Mouse (Mus musculus) erythroblast, embryonic 14.5 days (primary cell): Measurements from ENCODE around the gene Pias1. TPM values are rescaled to one million over a fixed set of nuclear protein-coding genes. Genes with fewer than 3 reads are reported as not detected.

Experiments
- H3K27me3 ChIP-seq: 2 replicates; pipeline ENCODE4 v1.6.1; 2012; ENCODE audit warnings: inconsistent platforms; ENCODE audit not compliant: control insufficient read depth
- H3K36me3 ChIP-seq: 2 replicates; pipeline ENCODE4 v1.6.1; 2012; ENCODE audit warnings: mild to moderate bottlenecking, inconsistent platforms; ENCODE audit not compliant: control insufficient read depth
- H3K4me1 ChIP-seq: 2 replicates; pipeline ENCODE4 v1.6.1; 2012; ENCODE audit warnings: inconsistent platforms; ENCODE audit not compliant: control insufficient read depth
- H3K4me3 ChIP-seq: replicated peaks from 2 replicates; pipeline ENCODE3; 2012; ENCODE audit warnings: moderate library complexity, mild to moderate bottlenecking, inconsistent platforms
- H3K9me3 ChIP-seq: 2 replicates; pipeline ENCODE4 v1.6.1; 2012; ENCODE audit warnings: low read length, inconsistent platforms, mixed read lengths; ENCODE audit not compliant: control insufficient read depth
- GATA1 ChIP-seq: IDR thresholded peaks from 2 replicates; pipeline ENCODE4 v1.6.1; 2012; ENCODE audit warnings: low read length, inconsistent platforms, mixed read lengths
- TAL1 ChIP-seq: IDR thresholded peaks from 3 replicates; pipeline ENCODE4 v1.6.1; 2012; ENCODE audit warnings: low read length, inconsistent platforms, mixed read lengths
- polyA plus RNA-seq: library from polyadenylated mRNA; stranded (reverse); fragments of >175 nt; gene quantifications from 2 replicates; pipeline ENCODE4 v1.2.3, GENCODE M21; 2012

The Pias1 gene
- polyA plus RNA-seq, 1 experiment, result 0.32 TPM

DNA sequence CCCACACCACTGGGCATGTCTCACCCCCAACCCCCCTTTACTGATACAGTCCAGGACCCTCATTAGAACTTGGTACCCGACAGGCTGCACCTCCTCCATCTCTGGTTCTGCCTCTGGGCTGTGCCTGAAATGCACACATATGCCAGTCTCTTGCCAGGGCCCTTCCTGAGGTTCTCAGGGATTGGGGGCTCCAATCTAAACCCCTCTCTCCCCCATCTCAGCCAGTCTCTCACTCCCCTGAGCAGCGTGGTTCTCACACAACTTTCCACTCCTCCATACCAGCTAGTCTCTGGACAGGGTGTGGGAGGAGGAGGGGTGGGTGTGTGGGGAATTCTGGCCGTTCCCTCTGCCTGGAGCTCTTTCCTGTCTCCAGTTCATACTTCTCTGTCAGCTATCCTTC is 150.1 kb downstream of the Pias1 start:
- peak overlapping the region; percentile 91 for H3K4me3 ChIP-seq
- no peaks in the 10 kb centered on the region for H3K27me3 ChIP-seq
- peaks cover 18% of the 10 kb centered on the region for H3K36me3 ChIP-seq
- peaks cover 45% of the 10 kb centered on the region for H3K4me1 ChIP-seq
- H3K9me3 ChIP-seq, result no peaks in the 10 kb centered on the region
- TF ChIP-seq TAL1 (no peak), GATA1 (no peak)

DNA sequence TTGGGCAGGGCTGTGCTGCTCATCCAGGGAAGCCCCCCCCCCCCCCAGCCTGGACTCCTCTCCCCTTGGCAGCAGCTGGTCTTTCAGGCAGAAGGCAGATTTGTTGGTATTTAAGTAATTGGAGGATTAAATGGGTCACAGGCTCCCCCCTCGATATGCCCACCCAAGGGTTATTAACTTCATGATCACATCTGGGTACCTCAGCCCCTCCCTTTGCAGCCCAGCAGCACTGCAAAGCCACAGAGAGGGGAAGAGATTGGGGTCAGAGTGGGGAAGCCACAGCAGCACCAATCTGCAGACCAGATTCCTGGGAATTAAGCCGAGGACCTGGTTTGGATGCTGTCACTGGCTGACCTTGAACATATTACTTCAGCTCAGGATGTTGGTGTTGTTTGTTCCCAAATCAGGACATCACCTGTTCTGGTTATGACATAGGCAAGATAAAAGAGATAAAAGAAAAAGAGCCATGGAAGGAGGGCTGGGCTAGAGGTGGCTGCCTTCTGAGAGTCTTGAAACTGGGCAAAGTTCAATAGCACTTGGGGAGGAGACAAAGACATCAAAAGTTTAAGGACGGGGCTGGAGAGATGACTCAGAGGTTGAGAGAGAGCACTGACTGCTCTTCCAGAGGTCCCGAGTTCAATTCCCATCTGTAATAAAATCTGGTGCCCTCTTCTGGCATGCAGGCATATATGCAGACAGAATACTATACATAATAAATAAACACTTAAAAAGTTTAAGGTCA is 151.8 kb downstream of the Pias1 start:
- H3K9me3 ChIP-seq, result no peaks in the 10 kb centered on the region
- H3K27me3 ChIP-seq, result no peaks in the 10 kb centered on the region
- no peak overlapping the region for H3K4me3 ChIP-seq
- peaks cover 40% of the 10 kb centered on the region for H3K4me1 ChIP-seq
- peaks cover 9% of the 10 kb centered on the region for H3K36me3 ChIP-seq
- no peak for TF ChIP-seq GATA1
- TF ChIP-seq TAL1, result no peak

DNA sequence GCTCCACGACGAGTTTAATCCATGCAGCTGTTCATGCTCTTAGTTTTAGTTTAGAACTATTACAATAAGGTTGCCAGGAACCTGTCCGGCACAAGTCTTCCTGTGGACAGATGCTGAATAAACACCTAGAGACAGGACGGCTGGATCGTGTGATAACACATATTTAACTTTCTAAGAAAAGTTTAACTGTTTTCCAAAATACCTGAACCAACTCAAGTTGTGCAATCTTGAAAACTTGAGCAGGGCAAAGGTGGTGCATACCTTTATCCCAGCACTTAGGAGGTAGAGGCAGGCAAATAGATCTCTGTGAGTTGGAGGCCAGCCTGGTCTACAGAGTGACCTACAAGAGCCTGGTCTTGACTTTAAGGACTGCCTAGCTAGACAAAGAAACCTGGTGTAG is 152.8 kb downstream of the Pias1 start:
- peaks cover 31% of the 10 kb centered on the region for H3K4me1 ChIP-seq
- H3K27me3 ChIP-seq, result no peaks in the 10 kb centered on the region; the same call in 1 of the 2 replicates
- H3K4me3 ChIP-seq, result no peak overlapping the region
- no peaks in the 10 kb centered on the region for H3K36me3 ChIP-seq
- H3K9me3 ChIP-seq, result no peaks in the 10 kb centered on the region
- TF ChIP-seq GATA1 (no peak), TAL1 (no peak)

DNA sequence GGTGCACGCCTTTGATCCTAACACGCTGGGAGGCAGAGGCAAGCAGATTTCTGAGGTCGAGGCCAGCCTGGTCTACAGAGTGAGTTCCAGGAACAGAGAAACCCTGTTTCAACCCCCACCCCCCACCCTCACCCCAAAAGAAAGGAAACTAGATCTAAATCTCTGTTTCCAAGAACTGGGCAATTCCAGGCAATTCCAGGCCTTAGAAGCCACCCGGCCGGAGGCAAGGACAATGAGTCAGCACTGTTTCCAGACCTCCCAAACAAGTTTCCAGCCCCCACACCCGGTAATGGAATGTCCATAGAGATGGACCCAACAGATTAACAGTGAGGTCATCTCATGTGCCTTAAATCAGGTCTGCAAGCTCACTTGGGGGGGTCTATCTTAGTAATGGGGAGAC is 157.8 kb downstream of the Pias1 start:
- H3K27me3 ChIP-seq, result no peaks in the 10 kb centered on the region; the same call in 1 of the 2 replicates
- H3K36me3 ChIP-seq, result no peaks in the 10 kb centered on the region
- no peaks in the 10 kb centered on the region for H3K9me3 ChIP-seq
- no peak overlapping the region for H3K4me3 ChIP-seq
- peaks cover 35% of the 10 kb centered on the region for H3K4me1 ChIP-seq
- TF ChIP-seq TAL1, result no peak
- TF ChIP-seq GATA1, result no peak

DNA sequence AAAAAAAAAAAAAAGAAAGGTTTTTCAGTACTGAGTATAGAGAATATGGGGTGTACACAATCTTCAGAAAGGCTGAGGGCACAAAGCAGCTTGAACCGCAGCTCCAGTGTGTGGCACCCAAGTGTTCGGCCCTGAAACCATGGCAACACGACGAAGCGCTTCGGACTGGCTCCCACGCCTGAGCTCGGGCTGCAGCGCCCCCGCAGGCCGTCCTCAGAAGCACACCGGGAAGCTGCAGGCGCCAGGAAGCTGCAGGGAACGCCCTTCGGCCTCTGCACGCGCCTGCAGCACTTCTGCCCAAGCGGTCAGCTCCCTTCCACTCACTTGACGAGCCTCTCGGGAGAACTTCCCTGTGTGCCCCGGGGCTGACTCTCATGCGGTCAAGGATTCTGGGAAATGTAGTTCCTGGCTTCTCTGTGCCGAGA is 159.1 kb downstream of the Pias1 start:
- Histone ChIP-seq H3K4me3 (peak overlapping the region; percentile 64), H3K9me3 (no peaks in the 10 kb centered on the region), H3K27me3 (no peaks in the 10 kb centered on the region; the same call in 1 of the 2 replicates), H3K36me3 (no peaks in the 10 kb centered on the region), H3K4me1 (peaks cover 35% of the 10 kb centered on the region)
- TF ChIP-seq TAL1, result no peak
- no peak for TF ChIP-seq GATA1

Other genes starting within 250 kb of the Pias1 start
- gene Fem1b, start 176.0 kb downstream of the Pias1 start, polyA plus RNA-seq, result 0.32 and 0.41 TPM in 2 replicates
- gene Cln6, start 149.1 kb downstream of the Pias1 start, polyA plus RNA-seq, result 2.2 and 2.7 TPM in 2 replicates
- gene Calml4, start 129.8 kb downstream of the Pias1 start, polyA plus RNA-seq, result not detected in 2 replicates
- gene Skor1, start 161.0 kb upstream of the Pias1 start, polyA plus RNA-seq, result 0.01 TPM in 1 of 2 replicates, not detected in the other